Mouse (Mus musculus) myocyte (in vitro differentiated cells): ENCODE data around the gene Hyal3. TPM values are rescaled to one million over a fixed set of nuclear protein-coding genes. Genes with fewer than 3 reads are reported as not detected.

Source experiments
- H3K27me3 ChIP-seq: one replicate; pipeline ENCODE4 v1.6.1; 2011; ENCODE audit not compliant: control insufficient read depth, insufficient read depth, insufficient read length
- H3K36me3 ChIP-seq: one replicate; pipeline ENCODE4 v1.6.1; 2011; ENCODE audit not compliant: control insufficient read depth, insufficient read depth
- H3K4me2 ChIP-seq: one replicate; pipeline ENCODE4 v1.6.1; 2011; ENCODE audit warnings: low read depth, control low read depth
- H3K4me3 ChIP-seq: one replicate; pipeline ENCODE4 v1.5.1; 2011; ENCODE audit warnings: mild to moderate bottlenecking, control low read depth, moderate library complexity
- H3K79me2 ChIP-seq: one replicate; pipeline ENCODE4 v1.6.1; 2011; ENCODE audit not compliant: control insufficient read depth, insufficient read depth
- H3ac ChIP-seq: one replicate; pipeline ENCODE4 v1.6.1; 2011; ENCODE audit not compliant: control insufficient read depth, insufficient read length
- CEBPB ChIP-seq: IDR thresholded peaks from 2 replicates; pipeline ENCODE4 v1.6.1; 2011; ENCODE audit warnings: mild to moderate bottlenecking, moderate library complexity; ENCODE audit not compliant: poor library complexity, insufficient read depth, severe bottlenecking
- E2F4 ChIP-seq: IDR thresholded peaks from one replicate; pipeline ENCODE4 v1.6.1; 2011; ENCODE audit warnings: mild to moderate bottlenecking, control low read depth, moderate library complexity; ENCODE audit not compliant: insufficient read depth
- MAX ChIP-seq: IDR thresholded peaks from one replicate; pipeline ENCODE4 v1.6.1; 2011; ENCODE audit warnings: low read depth, mild to moderate bottlenecking, control low read depth
- MYOD1 ChIP-seq, 3 experiments: IDR thresholded peaks; one replicate each; pipeline ENCODE4 v1.6.1; 2011; ENCODE audit warnings: control low read depth in 2 of 3, low read depth in 2 of 3, mild to moderate bottlenecking in 2 of 3, moderate library complexity in 1 of 3; ENCODE audit not compliant: insufficient read length in 2 of 3, control insufficient read depth in 1 of 3
- MYOG ChIP-seq, 3 experiments: IDR thresholded peaks; one replicate each; pipeline ENCODE4 v1.6.1; 2011; ENCODE audit warnings: control low read depth in 2 of 3, low read depth in 2 of 3, mild to moderate bottlenecking in 2 of 3; ENCODE audit not compliant: insufficient read length in 2 of 3, control insufficient read depth in 1 of 3, insufficient read depth in 1 of 3
- POLR2A ChIP-seq: IDR thresholded peaks from one replicate; pipeline ENCODE4 v1.6.1; 2011; ENCODE audit warnings: low read depth, mild to moderate bottlenecking, control low read depth, moderate library complexity; ENCODE audit not compliant: insufficient read length
- POLR2AphosphoS2 ChIP-seq: IDR thresholded peaks from one replicate; pipeline ENCODE4 v1.6.1; 2011; ENCODE audit warnings: low read depth, control low read depth; ENCODE audit not compliant: insufficient read length
- REST ChIP-seq: IDR thresholded peaks from one replicate; pipeline ENCODE4 v1.6.1; 2011; ENCODE audit warnings: mild to moderate bottlenecking, control low read depth, moderate library complexity; ENCODE audit not compliant: insufficient read depth, insufficient read length
- SRF ChIP-seq: IDR thresholded peaks from one replicate; pipeline ENCODE4 v1.6.1; 2011; ENCODE audit warnings: low read depth; ENCODE audit not compliant: control insufficient read depth, insufficient read length
- TCF12 ChIP-seq: IDR thresholded peaks from one replicate; pipeline ENCODE4 v1.6.1; 2011; ENCODE audit warnings: mild to moderate bottlenecking, control low read depth; ENCODE audit not compliant: poor library complexity, insufficient read depth, severe bottlenecking
- TCF3 ChIP-seq: IDR thresholded peaks from one replicate; pipeline ENCODE4 v1.6.1; 2011; ENCODE audit warnings: low read depth, control low read depth; ENCODE audit not compliant: insufficient read length
- USF1 ChIP-seq: IDR thresholded peaks from one replicate; pipeline ENCODE4 v1.6.1; 2011; ENCODE audit warnings: low read depth, mild to moderate bottlenecking, control low read depth, moderate library complexity
- polyA plus RNA-seq: library from polyadenylated mRNA; unstranded; fragments of >200 nt; fragmentation: generic; extraction: Trizol; gene quantifications from one replicate; pipeline ENCODE4 v1.2.1, GENCODE M21; 2012; ENCODE audit warnings: missing spikeins

Hyal3 gene
- polyA plus RNA-seq, 1 experiment: 0.43 TPM

GRCm38 (mm10) chr9:107626844-107627277 lies 46.2 kb downstream of the Hyal3 start:
- TF ChIP-seq TCF3 (no peak), SRF (no peak), TCF12 (no peak), POLR2A (no peak)
- Histone ChIP-seq H3K4me3 (no peak overlapping the region), H3K4me2 (peak overlapping the region; percentile 80), H3K36me3 (peaks cover 7% of the 10 kb centered on the region), H3K27me3 (no peaks in the 10 kb centered on the region), H3K79me2 (peaks cover 90% of the 10 kb centered on the region), H3ac (no peak overlapping the region)

DNA sequence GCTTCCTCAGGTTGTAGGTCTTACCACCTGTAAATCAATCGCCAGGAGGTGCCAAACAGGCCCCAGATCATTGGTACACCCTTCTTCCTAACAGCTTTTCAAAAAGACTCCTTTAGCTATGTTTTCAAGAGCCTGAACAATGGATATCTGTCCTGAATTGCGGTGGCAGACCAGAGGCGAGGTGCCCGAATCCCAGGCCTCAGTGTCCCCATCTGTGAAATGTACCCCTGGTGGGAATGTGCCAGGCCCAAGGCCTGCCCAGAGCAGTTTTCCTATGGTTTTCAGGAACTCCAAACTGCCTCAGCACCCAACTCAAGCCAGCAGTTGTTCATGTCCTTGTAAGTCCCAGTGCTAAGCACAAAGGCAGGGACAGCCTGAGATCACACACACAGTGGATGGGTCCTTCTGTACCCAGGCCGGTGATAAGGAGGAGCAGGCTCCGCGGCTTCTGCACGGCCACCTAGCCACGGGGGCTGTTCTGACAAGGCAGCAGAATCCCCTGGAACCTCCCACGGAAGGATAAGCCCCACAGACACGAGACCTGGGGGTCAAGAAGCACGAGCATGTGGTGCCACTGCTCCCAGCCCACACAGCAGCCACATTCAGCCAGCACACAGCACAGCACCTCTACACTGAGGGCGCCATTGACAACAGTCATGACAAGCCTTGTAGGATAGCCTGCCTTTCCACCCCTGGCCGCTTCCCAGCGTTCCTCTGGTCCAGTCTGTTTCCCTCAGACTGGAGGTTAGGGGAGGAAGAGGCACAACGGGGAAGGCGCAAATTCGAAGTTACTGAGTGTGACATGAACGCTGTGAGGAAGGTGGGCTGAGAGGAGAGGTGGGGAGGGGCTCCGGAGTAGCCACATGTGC lies 47.0 kb downstream of the Hyal3 start:
- H3K36me3 ChIP-seq: peaks cover 7% of the 10 kb centered on the region
- H3K27me3 ChIP-seq: no peaks in the 10 kb centered on the region
- no peak overlapping the region for H3ac ChIP-seq
- H3K4me2 ChIP-seq: peak overlapping the region; percentile 80
- H3K79me2 ChIP-seq: peaks cover 91% of the 10 kb centered on the region
- no peak overlapping the region for H3K4me3 ChIP-seq
- peak in 1 of 3 experiments; percentile 21 for TF ChIP-seq MYOD1 (IDR thresholded peaks at IDR 0.05; ENCODE audit: control insufficient read depth in 1 of 3, insufficient read length in 2 of 3, low read depth in 2 of 3)
- TF ChIP-seq TCF3: no peak
- TF ChIP-seq MAX: no peak

DNA sequence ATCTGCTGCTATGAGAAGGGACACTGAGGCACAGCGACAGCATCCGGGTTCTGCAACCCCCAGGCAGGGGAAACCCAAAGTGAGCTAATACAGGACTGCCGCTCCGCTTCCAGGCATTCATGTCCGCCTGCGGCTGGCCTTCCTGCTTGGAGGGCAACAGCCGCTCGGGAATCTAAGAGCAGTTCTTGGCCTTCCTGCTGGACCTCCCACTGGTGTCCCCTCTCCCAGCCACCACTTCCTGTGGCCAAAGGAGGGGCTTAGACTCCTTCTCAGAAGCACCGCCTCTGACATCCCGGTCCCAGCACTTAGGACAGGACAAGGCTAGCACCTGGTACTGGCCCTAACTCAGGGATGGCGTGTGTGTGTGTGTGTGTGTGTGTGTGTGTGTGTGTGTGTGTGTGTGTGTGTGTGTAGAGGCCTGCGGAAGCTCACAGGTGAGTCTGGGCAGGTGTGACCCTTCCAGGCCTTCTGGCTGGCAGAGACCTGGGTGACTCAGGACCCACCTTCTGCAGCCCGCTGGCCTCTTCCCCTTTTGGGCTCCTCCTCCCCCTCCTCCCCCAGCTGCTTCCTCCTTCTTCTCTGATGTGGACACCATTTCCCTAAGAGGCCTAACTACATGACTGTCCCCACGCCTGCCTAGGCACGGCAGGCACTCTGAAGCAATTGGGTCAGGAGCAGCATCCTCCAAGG lies 48.2 kb downstream of the Hyal3 start:
- H3K4me2 ChIP-seq: no peak overlapping the region
- no peaks in the 10 kb centered on the region for H3K27me3 ChIP-seq
- peaks cover 91% of the 10 kb centered on the region for H3K79me2 ChIP-seq
- no peak overlapping the region for H3ac ChIP-seq
- TF ChIP-seq TCF12: no peak
- no peak for TF ChIP-seq POLR2AphosphoS2
- no peak for TF ChIP-seq MYOD1 (IDR thresholded peaks at IDR 0.05; ENCODE audit: control insufficient read depth in 1 of 3, insufficient read length in 2 of 3, low read depth in 2 of 3)
- TF ChIP-seq E2F4: no peak
- TF ChIP-seq TCF3: no peak
- no peak for TF ChIP-seq MAX
- no peak for TF ChIP-seq REST
- no peak for TF ChIP-seq CEBPB
- TF ChIP-seq POLR2A: no peak
- no peaks in the 10 kb centered on the region for H3K36me3 ChIP-seq
- no peak overlapping the region for H3K4me3 ChIP-seq

DNA sequence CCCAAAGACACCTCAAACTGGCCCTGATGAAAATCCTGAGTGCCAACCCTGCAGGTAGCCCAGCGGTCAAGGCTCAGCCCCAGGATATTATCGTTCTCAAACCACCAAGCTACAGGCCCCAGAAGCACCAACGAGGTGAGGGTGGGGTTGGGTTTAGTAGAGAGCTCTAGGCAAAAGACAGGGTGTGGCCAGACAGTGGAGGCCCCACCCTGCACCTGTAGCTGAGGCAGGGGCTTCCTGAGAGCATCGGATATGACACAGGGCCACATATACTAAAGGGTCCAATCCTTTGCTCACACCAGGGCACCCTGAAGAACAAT lies 48.8 kb downstream of the Hyal3 start:
- no peak overlapping the region for H3K4me2 ChIP-seq
- H3ac ChIP-seq: no peak overlapping the region
- H3K27me3 ChIP-seq: no peaks in the 10 kb centered on the region
- H3K36me3 ChIP-seq: no peaks in the 10 kb centered on the region
- peaks cover 91% of the 10 kb centered on the region for H3K79me2 ChIP-seq
- TF ChIP-seq CEBPB: no peak
- TF ChIP-seq REST: no peak
- TF ChIP-seq SRF: no peak
- TF ChIP-seq MYOG (IDR thresholded peaks at IDR 0.05; ENCODE audit: control insufficient read depth in 1 of 3, insufficient read depth in 1 of 3, insufficient read length in 2 of 3, low read depth in 2 of 3): no peak
- no peak for TF ChIP-seq POLR2A
- TF ChIP-seq POLR2AphosphoS2: no peak
- no peak for TF ChIP-seq TCF12
- no peak overlapping the region for H3K4me3 ChIP-seq

DNA sequence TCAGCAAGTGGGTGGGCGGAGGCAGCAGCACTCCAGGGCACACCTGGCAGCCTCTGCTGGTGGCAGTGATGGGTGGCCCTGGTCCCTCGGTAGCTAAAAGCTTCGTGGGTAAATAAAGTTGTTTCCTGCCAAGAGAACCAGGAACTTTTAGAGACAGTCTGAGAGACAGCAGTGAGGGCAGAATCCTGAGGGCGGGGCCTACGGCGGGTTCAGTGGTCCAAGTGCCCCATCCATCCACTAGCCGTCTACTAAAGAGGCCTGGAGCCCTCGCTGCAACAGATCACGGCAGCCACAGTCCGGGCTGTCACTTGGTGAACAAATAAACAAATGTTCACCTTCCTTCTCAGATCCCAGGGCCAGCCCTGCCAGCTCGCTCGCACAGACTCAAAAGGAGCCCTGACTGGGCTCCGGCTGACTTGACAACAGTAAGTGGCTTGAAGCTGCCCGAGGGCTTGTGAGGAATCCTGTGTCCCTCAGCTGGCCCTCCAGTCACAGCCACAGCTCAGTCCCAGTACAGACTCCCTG lies 49.3 kb downstream of the Hyal3 start:
- no peaks in the 10 kb centered on the region for H3K27me3 ChIP-seq
- H3ac ChIP-seq: no peak overlapping the region
- TF ChIP-seq POLR2A (no peak), REST (no peak), SRF (no peak), E2F4 (no peak), TCF3 (no peak), POLR2AphosphoS2 (no peak), USF1 (no peak), MYOG (IDR thresholded peaks at IDR 0.05; ENCODE audit: control insufficient read depth in 1 of 3, insufficient read depth in 1 of 3, insufficient read length in 2 of 3, low read depth in 2 of 3) (no peak), CEBPB (no peak), MYOD1 (IDR thresholded peaks at IDR 0.05; ENCODE audit: control insufficient read depth in 1 of 3, insufficient read length in 2 of 3, low read depth in 2 of 3) (no peak), TCF12 (no peak), MAX (no peak)
- H3K4me3 ChIP-seq: no peak overlapping the region
- H3K79me2 ChIP-seq: peaks cover 91% of the 10 kb centered on the region
- peak overlapping the region; percentile 18 for H3K4me2 ChIP-seq
- no peaks in the 10 kb centered on the region for H3K36me3 ChIP-seq
